Mouse (Mus musculus) activated CD4-positive, CD25-positive, alpha-beta regulatory T cell, adult 4 months (primary cell): ENCODE data around the gene Becn1. TPM values are rescaled to one million over a fixed set of nuclear protein-coding genes. Genes with fewer than 3 reads are reported as not detected.

ENCODE experiments used
- ATAC-seq: one replicate; pipeline ENCODE4 v1.8.0; 2017
- polyA plus RNA-seq, 2 experiments: library from polyadenylated mRNA; unstranded; fragments of 100-300 nt; shearing (Covaris generic); gene quantifications; one replicate each; pipeline ENCODE4 v1.2.1; 2017

The Becn1 gene
- polyA plus RNA-seq, 2 experiments from 2014 or later = 79.0 to 81.0 TPM

- no peak for ATAC-seq
Measured at GRCm38 (mm10) chr11:101264954-101265471, 37.1 kb downstream of the Becn1 start.

- ATAC-seq = no peak
Measured at GRCm38 (mm10) chr11:101263989-101264280, 38.2 kb downstream of the Becn1 start.

GRCm38 (mm10) chr11:101263138-101263988, 38.7 kb downstream of the Becn1 start:
- ATAC-seq = no peak

GRCm38 (mm10) chr11:101262272-101262967, 39.7 kb downstream of the Becn1 start:
- ATAC-seq = no peak

GRCm38 (mm10) chr11:101260826-101261380, 41.2 kb downstream of the Becn1 start:
- ATAC-seq = no peak

- ATAC-seq = no peak
Measured at GRCm38 (mm10) chr11:101259948-101260825, 41.9 kb downstream of the Becn1 start, which contains the start of gene Wnk4. Gene Wnk4, plus strand, starts transcription at chr11:101260567.

GRCm38 (mm10) chr11:101259261-101259712, 42.8 kb downstream of the Becn1 start:
- no peak for ATAC-seq

GRCm38 (mm10) chr11:101255826-101256775, 46.0 kb downstream of the Becn1 start:
- no peak for ATAC-seq

GRCm38 (mm10) chr11:101253613-101254389, 48.3 kb downstream of the Becn1 start, which contains the start of gene Vps25:
Gene Vps25, plus strand, starts transcription at chr11:101253707.
- peak; percentile 92 for ATAC-seq

- ATAC-seq = peak; percentile 30
Measured at GRCm38 (mm10) chr11:101252941-101253340, 49.1 kb downstream of the Becn1 start.

- no peak for ATAC-seq
Measured at GRCm38 (mm10) chr11:101251031-101251430, 51.1 kb downstream of the Becn1 start.

GRCm38 (mm10) chr11:101248258-101248994, 53.7 kb downstream of the Becn1 start:
- ATAC-seq = no peak

GRCm38 (mm10) chr11:101247521-101248030, 54.5 kb downstream of the Becn1 start:
- no peak for ATAC-seq

GRCm38 (mm10) chr11:101246702-101247012, 55.4 kb downstream of the Becn1 start:
- no peak for ATAC-seq

- no peak for ATAC-seq
Measured at GRCm38 (mm10) chr11:101245855-101246701, 56.0 kb downstream of the Becn1 start, which contains the start of gene Ramp2. Gene Ramp2, plus strand, starts transcription at chr11:101246028.

GRCm38 (mm10) chr11:101245071-101245470, 57.0 kb downstream of the Becn1 start:
- ATAC-seq = no peak

- ATAC-seq = no peak
Measured at GRCm38 (mm10) chr11:101238071-101238647, 63.9 kb downstream of the Becn1 start.

- no peak for ATAC-seq
Measured at GRCm38 (mm10) chr11:101236782-101237181, 65.3 kb downstream of the Becn1 start.
